Mouse (Mus musculus) spleen, adult 10 weeks (tissue): Measurements from ENCODE around the gene Haus3. TPM values are rescaled to one million over a fixed set of nuclear protein-coding genes. Genes with fewer than 3 reads are reported as not detected.

ENCODE experiments used
- polyA plus RNA-seq: library from polyadenylated mRNA; stranded (reverse); fragments of 350-450 nt; fragmentation: Illumina TruSeq; extraction: RNeasy Lipid Tissue Mini Kit (QIAGEN cat#74804); gene quantifications from one replicate; pipeline ENCODE4 v1.2.3, GENCODE M21; 2015; ENCODE audit warnings: low replicate concordance; ENCODE audit not compliant: insufficient read depth

Gene Haus3
- 58.6 TPM for polyA plus RNA-seq

DNA sequence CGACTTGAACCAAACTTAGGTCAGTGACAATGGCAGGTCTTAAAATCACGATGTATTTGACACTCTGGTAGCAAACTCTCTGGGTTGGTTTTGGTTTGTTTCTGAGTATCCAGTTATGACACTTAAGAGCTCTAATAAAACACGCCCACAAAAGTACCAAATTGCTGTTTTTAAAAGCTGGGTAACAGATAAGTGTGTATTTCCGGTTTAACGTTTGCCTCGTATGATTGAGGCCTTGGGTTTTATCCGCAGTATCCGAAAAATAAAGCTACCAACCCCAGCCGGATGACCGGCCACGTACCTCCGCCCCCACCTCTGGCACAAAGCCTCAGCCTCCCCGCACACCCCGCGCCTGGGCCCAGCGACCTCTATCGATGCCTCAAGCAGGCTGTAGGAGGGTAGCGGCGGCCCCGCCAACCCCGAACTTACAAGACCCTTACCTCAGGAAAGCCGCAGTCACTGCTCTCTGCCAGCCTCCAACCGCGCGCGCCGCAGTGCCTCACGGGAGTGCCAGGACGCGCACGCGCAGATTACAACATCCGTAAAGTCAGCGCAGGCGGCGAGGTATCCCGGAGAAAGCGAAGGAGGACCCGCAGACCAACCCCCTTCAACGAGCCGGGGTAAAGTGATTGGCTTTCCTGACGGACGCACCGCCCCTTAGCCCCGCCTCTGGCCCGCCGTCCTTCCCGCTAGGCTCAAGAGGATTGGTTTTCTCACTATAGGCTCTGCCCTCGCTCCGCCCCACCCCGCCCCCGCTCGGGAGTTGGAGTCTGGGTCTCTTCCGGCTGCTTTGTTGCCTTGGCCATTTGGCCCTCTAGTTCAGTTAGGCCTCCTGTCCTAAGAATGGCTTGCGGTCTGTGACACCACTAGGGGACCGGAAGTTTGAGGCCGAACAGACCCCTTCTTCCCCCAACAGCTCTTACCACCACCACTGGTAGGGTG is at the start of gene Haus3, which contains the start of gene Poln:
Haus3 (minus strand) TSS at position 578 of the 942 bp plus-strand sequence.
Poln (minus strand) TSS at position 499 of the 942 bp plus-strand sequence.

GRCm38 (mm10) chr5:34187601-34188316 is 18.4 kb upstream of the Haus3 start, which contains the start of gene Mxd4:
Gene Mxd4, minus strand, starts transcription at chr5:34187720.

Other genes starting within 250 kb of the Haus3 start
- gene Nelfa, start 233.1 kb downstream of the Haus3 start, polyA plus RNA-seq, result 18.3 TPM
- gene Gm1673, start 186.1 kb downstream of the Haus3 start, polyA plus RNA-seq, result not detected
- 1.1 TPM for gene Nat8l, start 173.5 kb downstream of the Haus3 start, polyA plus RNA-seq
- 1.8 TPM for gene Poln, start 79 bp downstream of the Haus3 start, polyA plus RNA-seq
- gene Mxd4, start 18.2 kb upstream of the Haus3 start, polyA plus RNA-seq, result 69.8 TPM
- 1.8 TPM for gene Zfyve28, start 118.9 kb upstream of the Haus3 start, polyA plus RNA-seq
- gene Cfap99, start 119.1 kb upstream of the Haus3 start, polyA plus RNA-seq, result not detected
- gene Rnf4, start 166.8 kb upstream of the Haus3 start, polyA plus RNA-seq, result 121 TPM
- 33.6 TPM for gene Fam193a, start 200.4 kb upstream of the Haus3 start, polyA plus RNA-seq